Mouse (Mus musculus) limb, embryonic 14.5 days (tissue): ENCODE data around the gene Gns. TPM values are rescaled to one million over a fixed set of nuclear protein-coding genes. Genes with fewer than 3 reads are reported as not detected.

Experiments used
- ATAC-seq: fragments of 200-750 bp; cut with Nextera tagmentation; 2 replicates; pipeline ENCODE4 v1.8.0; 2017; ENCODE audit warnings: low read depth, moderate number of reproducible peaks, moderate TSS enrichment; ENCODE audit not compliant: low FRiP score
- DNase-seq: peaks from one replicate; pipeline ENCODE4 v3.0.0-alpha.2; 2015; ENCODE audit warnings: low spot score
- H3K27ac ChIP-seq: fragments of 300-500 bp; sonication (generic); replicated peaks from 2 replicates; pipeline ENCODE4 v1.5.1; 2014; ENCODE audit warnings: low read depth, mild to moderate bottlenecking, low read length, moderate library complexity, mixed read lengths
- H3K27me3 ChIP-seq: fragments of 300-500 bp; sonication (generic); 2 replicates; pipeline ENCODE4 v1.6.1; 2014; ENCODE audit warnings: low read length, mixed read lengths; ENCODE audit not compliant: control insufficient read depth, insufficient read depth
- H3K36me3 ChIP-seq: fragments of 300-500 bp; sonication (generic); 2 replicates; pipeline ENCODE4 v1.6.1; 2014; ENCODE audit warnings: mild to moderate bottlenecking, low read length, moderate library complexity, mixed read lengths; ENCODE audit not compliant: control insufficient read depth, insufficient read depth
- H3K4me1 ChIP-seq: fragments of 300-500 bp; sonication (generic); 2 replicates; pipeline ENCODE4 v1.6.1; 2014; ENCODE audit warnings: antibody characterized with exemption, low read length, mixed read lengths; ENCODE audit not compliant: control insufficient read depth, insufficient read depth
- H3K4me2 ChIP-seq: fragments of 300-500 bp; sonication (generic); replicated peaks from 2 replicates; pipeline ENCODE4 v1.6.1; 2014; ENCODE audit warnings: low read depth, mild to moderate bottlenecking, low read length, moderate library complexity; ENCODE audit not compliant: severe bottlenecking
- H3K4me3 ChIP-seq: fragments of 300-500 bp; sonication (generic); replicated peaks from 2 replicates; pipeline ENCODE4 v1.5.1; 2014; ENCODE audit warnings: low read length
- H3K9ac ChIP-seq: fragments of 300-500 bp; sonication (generic); 2 replicates; pipeline ENCODE4 v1.6.1; 2014; ENCODE audit warnings: mild to moderate bottlenecking, low read depth, low read length, moderate library complexity; ENCODE audit not compliant: severe bottlenecking
- H3K9me3 ChIP-seq: fragments of 300-500 bp; sonication (generic); 2 replicates; pipeline ENCODE4 v1.6.1; 2016; ENCODE audit warnings: low read length; ENCODE audit not compliant: control insufficient read depth
- POLR2A ChIP-seq: fragments of 200-500 bp; IDR thresholded peaks from 2 replicates; pipeline ENCODE4 v1.8.0; 2012; ENCODE audit warnings: inconsistent platforms, mild to moderate bottlenecking, moderate library complexity, borderline replicate concordance; ENCODE audit not compliant: insufficient read depth, insufficient read length; ENCODE audit errors: extremely low read depth
- WGBS: fragments of 180-500 bp; shearing (Covaris S2); extraction: QIAGEN DNeasy Blood & Tissue Kit; methylation state at CpG from one replicate; pipeline ENCODE4 v1.1.7; 2014; 5-methylcytosine and 5-hydroxymethylcytosine counted together
- polyA plus RNA-seq, 2 experiments: library from polyadenylated mRNA; depleted of rRNA in 1 of 2; stranded (reverse) in 1 of 2; unstranded in 1 of 2; fragments of >200 nt; fragmentation: Nextera tagmentation in 1 of 2; extraction: Ambion mirVana in 1 of 2; gene quantifications; 2 replicates each; pipeline versions ENCODE4 v1.2.1 to v1.2.3; 2012 to 2014

Gene Gns
- polyA plus RNA-seq, 2 experiments = 41.6 to 62.0 TPM

DNA sequence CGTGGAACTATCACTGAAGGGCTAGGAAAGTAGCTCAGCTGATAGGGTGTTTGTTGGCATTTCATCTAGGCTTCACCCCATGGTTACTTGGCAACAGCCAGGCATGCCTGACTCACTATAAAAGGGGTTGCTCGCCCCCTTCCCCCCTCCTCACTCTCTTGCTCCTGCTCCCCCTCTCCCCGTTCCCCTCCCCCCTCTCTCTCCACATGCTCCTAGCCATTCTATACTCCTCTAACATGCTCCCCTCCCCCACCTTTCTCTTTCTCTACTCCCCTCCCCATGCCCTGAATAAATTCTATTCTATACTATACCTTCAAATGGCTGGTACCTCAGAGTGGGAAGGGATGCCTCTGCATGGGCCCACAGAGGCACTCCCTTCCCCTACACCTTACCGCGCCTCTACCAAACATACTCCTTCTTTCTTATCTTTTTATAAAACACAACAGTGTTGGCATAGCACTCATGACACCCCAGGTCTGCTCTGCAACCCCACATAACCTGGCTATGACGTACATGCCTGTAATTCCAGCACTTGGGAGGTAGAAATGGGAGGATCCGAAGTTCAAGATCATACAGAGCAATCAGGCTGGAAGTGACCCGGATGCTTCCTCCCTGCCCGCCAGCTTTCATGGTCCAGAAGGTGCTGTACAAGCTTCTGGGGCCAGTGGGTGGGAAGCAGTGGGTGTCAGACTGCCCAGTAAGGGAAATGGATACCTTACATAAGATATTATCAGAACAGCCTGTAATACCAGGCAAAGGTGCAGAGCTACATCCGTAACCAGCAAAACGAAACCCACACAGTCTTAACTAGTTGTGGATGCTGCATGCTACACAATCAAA lies 23.9 kb upstream of the Gns start:
- ATAC-seq (no peak), DNase-seq (no peak)
- TF ChIP-seq POLR2A = no peak
- 68% methylated on average over 11 of the region's 11 CpGs for WGBS
- Histone ChIP-seq H3K9ac (no peak overlapping the region), H3K27me3 (no peaks in the 10 kb centered on the region), H3K9me3 (0 out of 2 replicates have a peak, but pooled peaks cover 4% of the 10 kb centered on the region), H3K4me2 (no peak overlapping the region), H3K27ac (no peak overlapping the region), H3K4me3 (no peak overlapping the region), H3K36me3 (no peaks in the 10 kb centered on the region), H3K4me1 (0 out of 2 replicates have a peak, but pooled peaks cover 3% of the 10 kb centered on the region)

DNA sequence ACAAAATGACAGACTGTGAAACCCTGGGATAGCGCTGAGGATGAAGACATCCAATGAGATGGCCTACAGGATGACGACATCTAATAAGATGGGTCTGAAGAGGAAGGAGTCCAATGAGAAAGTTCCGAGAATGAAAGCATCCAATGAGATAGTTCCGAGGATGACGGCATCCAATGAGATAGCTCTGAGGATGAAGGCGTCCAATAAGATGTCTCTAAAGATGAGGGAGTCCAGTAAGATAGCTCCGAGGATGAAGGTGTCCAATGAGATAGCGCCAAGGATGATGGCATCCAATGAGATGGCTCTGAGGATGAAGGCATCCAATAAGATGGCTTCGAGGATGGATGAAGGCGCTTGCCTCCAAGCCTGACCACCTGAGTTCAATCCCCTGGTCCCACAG lies 22.6 kb upstream of the Gns start:
- DNase-seq (no peak), ATAC-seq (no peak)
- TF ChIP-seq POLR2A = no peak
- Histone ChIP-seq H3K27ac (no peak overlapping the region), H3K4me3 (no peak overlapping the region), H3K4me2 (no peak overlapping the region), H3K27me3 (no peaks in the 10 kb centered on the region), H3K9ac (no peak overlapping the region), H3K4me1 (0 out of 2 replicates have a peak, but pooled peaks cover 3% of the 10 kb centered on the region), H3K9me3 (0 out of 2 replicates have a peak, but pooled peaks cover 3% of the 10 kb centered on the region), H3K36me3 (no peaks in the 10 kb centered on the region)
- WGBS = 94% methylated on average over 10 of the region's 10 CpGs

DNA sequence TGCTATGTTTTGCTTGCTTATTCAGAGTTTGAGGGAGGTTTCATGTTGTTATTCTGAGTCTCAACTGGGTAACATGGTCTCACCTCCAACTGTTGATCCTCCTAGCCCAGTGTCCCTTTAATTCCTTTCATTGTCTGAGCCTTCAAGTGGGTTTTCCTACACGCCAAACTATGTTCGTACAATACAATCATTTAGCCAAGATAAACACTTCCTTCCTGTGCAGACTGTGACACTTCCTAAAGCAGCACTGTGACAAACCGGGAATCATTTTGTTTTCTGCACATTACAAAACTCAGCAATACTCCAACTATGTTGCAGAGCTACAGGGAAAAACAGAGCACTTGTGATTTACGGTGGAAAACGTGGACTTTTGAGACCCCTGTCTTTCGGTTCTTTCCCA lies 21.0 kb upstream of the Gns start:
- ATAC-seq = no peak
- H3K27me3 ChIP-seq = no peaks in the 10 kb centered on the region
- no peak for DNase-seq
- no peak overlapping the region for H3K27ac ChIP-seq
- WGBS = 61% methylated on average over 6 of the region's 6 CpGs
- H3K9me3 ChIP-seq = no peaks in the 10 kb centered on the region
- H3K4me2 ChIP-seq = no peak overlapping the region
- H3K36me3 ChIP-seq = no peaks in the 10 kb centered on the region
- H3K4me3 ChIP-seq = no peak overlapping the region
- H3K4me1 ChIP-seq = 0 out of 2 replicates have a peak, but pooled peaks cover 3% of the 10 kb centered on the region
- TF ChIP-seq POLR2A = no peak
- H3K9ac ChIP-seq = no peak overlapping the region

DNA sequence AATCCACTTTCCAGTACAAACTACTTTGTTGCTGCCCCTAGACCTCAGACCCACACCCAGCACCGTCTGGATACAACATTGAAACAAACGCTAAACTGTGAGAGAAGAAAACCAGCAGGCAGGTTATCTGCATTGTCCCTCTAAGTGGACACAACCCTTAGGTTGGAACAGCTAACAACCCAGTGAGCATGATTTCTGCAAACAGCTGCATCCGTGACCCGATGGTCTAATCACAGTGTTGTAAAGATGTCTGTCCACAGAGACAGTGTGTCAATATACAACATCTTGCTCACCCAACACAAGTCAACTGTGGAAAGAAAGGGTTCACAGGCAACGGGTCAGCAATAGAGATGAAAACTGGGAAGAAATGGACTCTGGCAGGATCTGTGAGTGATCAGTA lies 15.6 kb upstream of the Gns start:
- Histone ChIP-seq H3K4me3 (no peak overlapping the region), H3K9ac (no peak overlapping the region), H3K27ac (no peak overlapping the region), H3K9me3 (no peaks in the 10 kb centered on the region), H3K4me1 (peaks cover 7% of the 10 kb centered on the region), H3K36me3 (no peaks in the 10 kb centered on the region), H3K4me2 (no peak overlapping the region), H3K27me3 (peaks cover 35% of the 10 kb centered on the region)
- DNase-seq = no peak
- 36% methylated on average over 5 of the region's 5 CpGs for WGBS
- ATAC-seq = no peak
- TF ChIP-seq POLR2A = no peak

DNA sequence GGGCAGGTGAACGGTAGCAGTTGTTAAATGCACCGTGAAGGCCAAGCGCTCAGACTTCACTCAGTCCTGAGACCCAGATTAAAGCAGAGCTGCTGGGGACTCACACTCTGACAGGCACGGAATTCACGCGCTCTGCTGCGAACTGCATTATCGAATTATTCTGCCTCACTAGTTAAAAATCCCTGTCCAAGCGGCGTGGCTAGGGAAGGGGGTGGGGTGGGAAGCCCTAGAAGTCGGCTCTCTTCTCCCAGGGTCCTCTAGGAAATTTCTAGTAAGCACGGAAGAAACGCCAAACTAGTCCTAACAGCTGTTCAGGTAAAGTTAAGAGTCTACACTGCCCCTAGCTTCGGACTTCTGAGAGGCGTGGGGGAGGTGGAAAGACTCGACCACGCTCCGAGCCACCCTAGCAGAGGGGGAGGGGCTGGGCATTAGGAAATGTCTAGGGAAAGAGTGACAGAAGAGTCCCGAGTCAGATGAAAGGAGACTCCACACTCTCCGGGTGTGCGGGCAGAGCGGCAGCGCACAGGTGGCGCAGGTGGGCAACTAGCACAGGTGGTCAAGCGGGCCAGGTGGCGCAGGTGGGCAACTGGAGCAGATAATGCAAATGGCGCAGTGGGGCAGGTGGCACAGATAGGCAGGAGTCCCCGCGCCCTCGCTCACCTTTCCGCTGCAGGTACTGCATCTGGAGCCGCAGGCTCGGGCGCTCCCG lies 14.4 kb upstream of the Gns start:
- Histone ChIP-seq H3K9ac (peak overlapping the region; percentile 38; the same call in 1 of the 2 replicates), H3K4me1 (peaks cover 7% of the 10 kb centered on the region), H3K9me3 (no peaks in the 10 kb centered on the region), H3K27ac (no peak overlapping the region), H3K27me3 (peaks cover 35% of the 10 kb centered on the region), H3K4me3 (peak overlapping the region; percentile 52), H3K4me2 (peak overlapping the region; percentile 92), H3K36me3 (no peaks in the 10 kb centered on the region)
- TF ChIP-seq POLR2A = no peak
- DNase-seq = no peak
- no peak for ATAC-seq
- 1% methylated on average over 27 of the region's 35 CpGs for WGBS
